14 mouse cellular contexts compared by ENCODE assay signal in genomic region chr19:34524646-34525045, GRCm38 (mm10). TPM values are rescaled to one million over a fixed set of nuclear protein-coding genes. Genes with fewer than 3 reads are reported as not detected.
DNase-seq lines count a peak whose midpoint lies in the region; ATAC-seq lines count a peak whose summit lies in the region.
"Had no signal": no experiment of that assay in that cellular context is flagged by ENCODE, and none has a peak within 500 bp of the region (broad histone marks: within the 10 kb centered on the region; RNA-seq: fewer than 3 reads in every experiment).

No protein-coding gene starts in this region.

- H3K36me3 ChIP-seq in heart, embryonic 16.5 days (ENCODE audit: control insufficient read depth, insufficient read depth), result 0 out of 2 replicates have a peak, but pooled peaks cover 2% of the 10 kb centered on the region
- H3K36me3 ChIP-seq in lung, embryonic 16.5 days (ENCODE audit: control insufficient read depth, insufficient read depth, low read length), result 0 out of 2 replicates have a peak, but pooled peaks cover 2% of the 10 kb centered on the region
- peaks cover 9% of the 10 kb centered on the region for H3K36me3 ChIP-seq in embryonic facial prominence, embryonic 10.5 days (replicated peaks)
- H3K36me3 ChIP-seq in liver, embryonic 11.5 days (ENCODE audit: control insufficient read depth, insufficient read depth, low read length), result peaks cover 4% of the 10 kb centered on the region; the same call in 1 of the 2 replicates
- no peaks in the 10 kb centered on the region for H3K36me3 ChIP-seq in forebrain, embryonic 16.5 days (ENCODE audit: control insufficient read depth, insufficient read depth)
- H3K36me3 ChIP-seq: hindbrain, embryonic 12.5 days; neural tube, embryonic 13.5 days had no signal

- ATAC-seq in heart, embryonic 16.5 days (replicated peaks; ENCODE audit: extremely low read depth, insufficient read depth, low FRiP score), result no peak
- ATAC-seq in lung, embryonic 16.5 days (ENCODE audit: low read depth), result no peak
- ATAC-seq in liver, embryonic 11.5 days (replicated peaks; ENCODE audit: low FRiP score), result no peak
- no peak for ATAC-seq in forebrain, embryonic 16.5 days

- no peak overlapping the region for H3K9ac ChIP-seq in heart, embryonic 16.5 days (ENCODE audit: low read length)
- no peak overlapping the region for H3K9ac ChIP-seq in lung, embryonic 16.5 days (ENCODE audit: low read length)
- no peak overlapping the region for H3K9ac ChIP-seq in liver, embryonic 11.5 days (ENCODE audit: low read depth, low read length)
- no peak overlapping the region for H3K9ac ChIP-seq in forebrain, embryonic 16.5 days (replicated peaks; ENCODE audit: low read depth, low read length)
- H3K9ac ChIP-seq: hindbrain, embryonic 12.5 days; neural tube, embryonic 13.5 days had no signal

- H3K4me3 ChIP-seq in heart, embryonic 16.5 days (ENCODE audit: low read length), result no peak overlapping the region
- H3K4me3 ChIP-seq in lung, embryonic 16.5 days (ENCODE audit: low read length), result no peak overlapping the region
- H3K4me3 ChIP-seq in embryonic facial prominence, embryonic 10.5 days, result 0 out of 2 replicates have a peak overlapping the region, but pooled peaks have one; percentile 16
- no peak overlapping the region for H3K4me3 ChIP-seq in liver, embryonic 11.5 days (ENCODE audit: low read depth, low read length)
- no peak overlapping the region for H3K4me3 ChIP-seq in forebrain, embryonic 16.5 days (replicated peaks; ENCODE audit: low read length)
- H3K4me3 ChIP-seq: hindbrain, embryonic 12.5 days; neural tube, embryonic 13.5 days had no signal

- WGBS in heart, embryonic 16.5 days, result 31% methylated on average over 9 of the region's 9 CpGs
- 33% methylated on average over 9 of the region's 9 CpGs for WGBS in lung, embryonic 16.5 days
- 64% methylated on average over 9 of the region's 9 CpGs for WGBS in embryonic facial prominence, embryonic 10.5 days
- WGBS in liver, embryonic 11.5 days, result 52% methylated on average over 9 of the region's 9 CpGs
- 83% methylated on average over 9 of the region's 9 CpGs for WGBS in forebrain, embryonic 16.5 days

- H3K9me3 ChIP-seq in heart, embryonic 16.5 days (replicated peaks; ENCODE audit: control insufficient read depth, low read length), result no peaks in the 10 kb centered on the region
- no peaks in the 10 kb centered on the region for H3K9me3 ChIP-seq in lung, embryonic 16.5 days (ENCODE audit: control insufficient read depth, low read length)
- no peaks in the 10 kb centered on the region for H3K9me3 ChIP-seq in embryonic facial prominence, embryonic 10.5 days
- no peaks in the 10 kb centered on the region for H3K9me3 ChIP-seq in liver, embryonic 11.5 days (ENCODE audit: control insufficient read depth, low read length)
- H3K9me3 ChIP-seq in forebrain, embryonic 16.5 days (ENCODE audit: control insufficient read depth, low read length), result no peaks in the 10 kb centered on the region
- H3K9me3 ChIP-seq: hindbrain, embryonic 12.5 days; neural tube, embryonic 13.5 days had no signal

- peaks cover 5% of the 10 kb centered on the region; the same call in 1 of the 2 replicates for H3K4me1 ChIP-seq in heart, embryonic 16.5 days (ENCODE audit: control insufficient read depth, insufficient read depth, low read length)
- H3K4me1 ChIP-seq in lung, embryonic 16.5 days (replicated peaks; ENCODE audit: control insufficient read depth, insufficient read depth, low read length), result peaks cover 18% of the 10 kb centered on the region
- H3K4me1 ChIP-seq in embryonic facial prominence, embryonic 10.5 days, result peaks cover 19% of the 10 kb centered on the region
- peaks cover 11% of the 10 kb centered on the region; the same call in 1 of the 2 replicates for H3K4me1 ChIP-seq in liver, embryonic 11.5 days (replicated peaks; ENCODE audit: control insufficient read depth, insufficient read depth, low read length)
- peaks cover 9% of the 10 kb centered on the region for H3K4me1 ChIP-seq in forebrain, embryonic 16.5 days (replicated peaks; ENCODE audit: control insufficient read depth, insufficient read depth, low read length)

- no peak overlapping the region for H3K27ac ChIP-seq in heart, embryonic 16.5 days (ENCODE audit: low read length)
- no peak overlapping the region for H3K27ac ChIP-seq in lung, embryonic 16.5 days (ENCODE audit: low read length)
- no peak overlapping the region for H3K27ac ChIP-seq in embryonic facial prominence, embryonic 10.5 days (replicated peaks)
- H3K27ac ChIP-seq in liver, embryonic 11.5 days (ENCODE audit: low read depth, low read length), result no peak overlapping the region
- no peak overlapping the region for H3K27ac ChIP-seq in forebrain, embryonic 16.5 days (ENCODE audit: low read length)
- H3K27ac ChIP-seq: hindbrain, embryonic 12.5 days; neural tube, embryonic 13.5 days had no signal

- peak overlapping the region; percentile 12; the same call in 1 of the 2 replicates for H3K4me2 ChIP-seq in heart, embryonic 16.5 days (ENCODE audit: low read depth, low read length)
- 0 out of 2 replicates have a peak overlapping the region, but pooled peaks have one; percentile 18 for H3K4me2 ChIP-seq in lung, embryonic 16.5 days (ENCODE audit: low read depth, low read length)
- H3K4me2 ChIP-seq in liver, embryonic 11.5 days, result peak overlapping the region; percentile 93
- no peak overlapping the region for H3K4me2 ChIP-seq in forebrain, embryonic 16.5 days (ENCODE audit: low read length)
- H3K4me2 ChIP-seq: hindbrain, embryonic 12.5 days; neural tube, embryonic 13.5 days had no signal

- H3K27me3 ChIP-seq in heart, embryonic 16.5 days (ENCODE audit: control insufficient read depth, insufficient read depth, low read length), result no peaks in the 10 kb centered on the region
- H3K27me3 ChIP-seq in lung, embryonic 16.5 days (ENCODE audit: control insufficient read depth, insufficient read depth, low read depth, low read length), result no peaks in the 10 kb centered on the region
- no peaks in the 10 kb centered on the region for H3K27me3 ChIP-seq in embryonic facial prominence, embryonic 10.5 days (replicated peaks; ENCODE audit: low read depth, poor library complexity, severe bottlenecking)
- no peaks in the 10 kb centered on the region for H3K27me3 ChIP-seq in liver, embryonic 11.5 days (replicated peaks; ENCODE audit: control insufficient read depth, insufficient read depth, low read length)
- no peaks in the 10 kb centered on the region for H3K27me3 ChIP-seq in forebrain, embryonic 16.5 days (replicated peaks; ENCODE audit: control insufficient read depth, insufficient read depth, low read length)
- H3K27me3 ChIP-seq: hindbrain, embryonic 12.5 days; neural tube, embryonic 13.5 days had no signal

- DNase-seq in heart, adult 11 months, result no peak
- no peak for DNase-seq in lung, postnatal 4 days
- peak; percentile 19 for DNase-seq in embryonic facial prominence, embryonic 10.5 days (ENCODE audit: low spot score)
- DNase-seq in liver, embryonic 11.5 days (ENCODE audit: low spot score), result no peak
- no peak for DNase-seq in layer of hippocampus, postnatal 14 days (ENCODE audit: low spot score in 2 of 2)
- DNase-seq: cerebellum, adult 11-12 months; kidney, adult 18-20 months; right cerebral cortex, postnatal 4 days; thymus, postnatal 36 days had no signal

RNA-seq across cellular contexts. Expression of gene Lipa, which starts 2.6 kb away (rescaled TPM):
- 28.9 and 32.0 TPM in 2 replicates for polyA plus RNA-seq in heart, embryonic 16.5 days (2015; fragmentation: Nextera tagmentation; extraction: Ambion mirVana)
- 52.6 and 53.5 TPM in 2 replicates for polyA plus RNA-seq in lung, embryonic 16.5 days (2015; fragmentation: Nextera tagmentation; extraction: Ambion mirVana)
- polyA plus RNA-seq in embryonic facial prominence, embryonic 10.5 days (2016; fragmentation: Nextera tagmentation; extraction: Ambion mirVana), result 22.6 and 25.5 TPM in 2 replicates
- polyA plus RNA-seq in liver, embryonic 11.5 days (2014; fragmentation: Nextera tagmentation; extraction: Ambion mirVana), result 48.2 and 53.6 TPM in 2 replicates
- total RNA-seq in layer of hippocampus, postnatal 14 days (2021), result 10 to 100 TPM; 16.1 to 19.3 TPM
- 14.2 and 16.0 TPM in 2 replicates for polyA plus RNA-seq in forebrain, embryonic 16.5 days (2015; fragmentation: Nextera tagmentation; extraction: Ambion mirVana)

RNA-seq across cellular contexts. Expression of gene Ifit2, which starts 25.8 kb away (rescaled TPM):
- polyA plus RNA-seq in heart, embryonic 16.5 days (2015; fragmentation: Nextera tagmentation; extraction: Ambion mirVana), result 9.5 and 10.7 TPM in 2 replicates
- polyA plus RNA-seq in lung, embryonic 16.5 days (2015; fragmentation: Nextera tagmentation; extraction: Ambion mirVana), result 10.7 and 13.0 TPM in 2 replicates
- polyA plus RNA-seq in embryonic facial prominence, embryonic 10.5 days (2016; fragmentation: Nextera tagmentation; extraction: Ambion mirVana), result 7.0 and 8.0 TPM in 2 replicates
- polyA plus RNA-seq in liver, embryonic 11.5 days (2014; fragmentation: Nextera tagmentation; extraction: Ambion mirVana), result 5.2 and 5.8 TPM in 2 replicates
- 1 to 10 TPM; 3.2 to 4.3 TPM for total RNA-seq in layer of hippocampus, postnatal 14 days (2021)
- polyA plus RNA-seq in forebrain, embryonic 16.5 days (2015; fragmentation: Nextera tagmentation; extraction: Ambion mirVana), result 9.0 and 10.5 TPM in 2 replicates

RNA-seq across cellular contexts. Expression of gene Ch25h, which starts 49.7 kb away (rescaled TPM):
- polyA plus RNA-seq in heart, embryonic 16.5 days (2015; fragmentation: Nextera tagmentation; extraction: Ambion mirVana), result 2.5 and 3.4 TPM in 2 replicates
- polyA plus RNA-seq in lung, embryonic 16.5 days (2015; fragmentation: Nextera tagmentation; extraction: Ambion mirVana), result 0.26 and 0.89 TPM in 2 replicates
- polyA plus RNA-seq in embryonic facial prominence, embryonic 10.5 days (2016; fragmentation: Nextera tagmentation; extraction: Ambion mirVana), result 0.25 and 0.72 TPM in 2 replicates
- 0.82 and 1.5 TPM in 2 replicates for polyA plus RNA-seq in liver, embryonic 11.5 days (2014; fragmentation: Nextera tagmentation; extraction: Ambion mirVana)
- under 1 TPM; 0.32 to 0.36 TPM for total RNA-seq in layer of hippocampus, postnatal 14 days (2021)
- polyA plus RNA-seq in forebrain, embryonic 16.5 days (2015; fragmentation: Nextera tagmentation; extraction: Ambion mirVana), result 0.39 and 0.58 TPM in 2 replicates

RNA-seq across cellular contexts. Expression of gene Ifit3, which starts 58.7 kb away (rescaled TPM):
- 2.1 and 3.7 TPM in 2 replicates for polyA plus RNA-seq in heart, embryonic 16.5 days (2015; fragmentation: Nextera tagmentation; extraction: Ambion mirVana)
- 0.70 and 0.97 TPM in 2 replicates for polyA plus RNA-seq in lung, embryonic 16.5 days (2015; fragmentation: Nextera tagmentation; extraction: Ambion mirVana)
- polyA plus RNA-seq in embryonic facial prominence, embryonic 10.5 days (2016; fragmentation: Nextera tagmentation; extraction: Ambion mirVana), result 0.14 and 0.46 TPM in 2 replicates
- 0.39 and 0.62 TPM in 2 replicates for polyA plus RNA-seq in liver, embryonic 11.5 days (2014; fragmentation: Nextera tagmentation; extraction: Ambion mirVana)
- total RNA-seq in layer of hippocampus, postnatal 14 days (2021), result 1 to 10 TPM in 1 of 2 experiments, under 1 TPM in 1; 0.95 to 1.2 TPM
- polyA plus RNA-seq in forebrain, embryonic 16.5 days (2015; fragmentation: Nextera tagmentation; extraction: Ambion mirVana), result 1.3 TPM in 2 replicates
